20 mouse cellular contexts compared by ENCODE assay signal in the genomic region with DNA sequence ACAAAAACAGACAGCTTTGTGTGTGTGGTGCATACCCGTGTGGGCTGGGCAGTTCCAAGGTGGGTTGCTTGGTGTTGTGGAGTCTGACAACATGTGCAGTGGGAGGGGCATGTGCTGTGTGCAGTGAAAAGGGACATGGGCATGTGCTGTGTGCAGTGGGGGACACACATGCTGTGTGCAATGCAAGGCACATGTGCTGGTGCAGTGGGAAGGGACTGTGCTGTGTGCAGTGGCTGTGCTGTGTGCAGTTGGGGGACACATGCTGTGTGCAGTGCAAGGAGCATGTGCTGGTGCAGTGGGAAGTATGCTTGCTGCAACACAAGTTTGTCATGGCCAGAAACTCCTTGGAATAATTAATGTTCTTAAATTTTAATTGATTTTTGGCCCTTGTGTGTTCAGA. TPM values are rescaled to one million over a fixed set of nuclear protein-coding genes. Genes with fewer than 3 reads are reported as not detected.
DNase-seq lines count a peak whose midpoint lies in the region; ATAC-seq lines count a peak whose summit lies in the region.
"Had no signal": no experiment of that assay in that cellular context is flagged by ENCODE, and none has a peak within 500 bp of the region (broad histone marks: within the 10 kb centered on the region; RNA-seq: fewer than 3 reads in every experiment).

No protein-coding gene starts in this region.

- H3K27ac ChIP-seq in forebrain, embryonic 13.5 days = no peak overlapping the region
- no peak overlapping the region for H3K27ac ChIP-seq in forebrain, embryonic 10.5 days
- no peak overlapping the region for H3K27ac ChIP-seq in hindbrain, embryonic 12.5 days
- H3K27ac ChIP-seq in hindbrain, embryonic 13.5 days = no peak overlapping the region
- no peak overlapping the region for H3K27ac ChIP-seq in liver, embryonic 13.5 days
- H3K27ac ChIP-seq in liver, embryonic 12.5 days = no peak overlapping the region
- H3K27ac ChIP-seq: embryonic facial prominence, embryonic 12.5 days; limb, embryonic 15.5 days; stomach, embryonic 15.5 days had no signal

- no peak overlapping the region for H3K9ac ChIP-seq in forebrain, embryonic 13.5 days
- H3K9ac ChIP-seq in hindbrain, embryonic 12.5 days = no peak overlapping the region
- no peak overlapping the region for H3K9ac ChIP-seq in hindbrain, embryonic 13.5 days
- H3K9ac ChIP-seq in liver, embryonic 13.5 days = no peak overlapping the region
- no peak overlapping the region for H3K9ac ChIP-seq in liver, embryonic 12.5 days
- H3K9ac ChIP-seq: embryonic facial prominence, embryonic 12.5 days; limb, embryonic 15.5 days; stomach, embryonic 15.5 days had no signal

- no peaks in the 10 kb centered on the region for H3K9me3 ChIP-seq in forebrain, embryonic 13.5 days (replicated peaks)
- no peaks in the 10 kb centered on the region for H3K9me3 ChIP-seq in forebrain, embryonic 10.5 days
- H3K9me3 ChIP-seq in hindbrain, embryonic 12.5 days (replicated peaks) = no peaks in the 10 kb centered on the region
- H3K9me3 ChIP-seq in hindbrain, embryonic 13.5 days = no peaks in the 10 kb centered on the region
- H3K9me3 ChIP-seq in liver, embryonic 13.5 days (replicated peaks) = no peaks in the 10 kb centered on the region
- no peaks in the 10 kb centered on the region for H3K9me3 ChIP-seq in liver, embryonic 12.5 days (replicated peaks)
- H3K9me3 ChIP-seq: embryonic facial prominence, embryonic 12.5 days; limb, embryonic 15.5 days; stomach, embryonic 15.5 days had no signal

- ATAC-seq in forebrain, embryonic 13.5 days = peak; percentile 47; the same call in 1 of the 2 replicates
- peak; percentile 29; the same call in 1 of the 2 replicates for ATAC-seq in hindbrain, embryonic 12.5 days (ENCODE audit: low FRiP score)
- no peak for ATAC-seq in hindbrain, embryonic 13.5 days (ENCODE audit: low FRiP score)
- ATAC-seq in liver, embryonic 13.5 days (ENCODE audit: low read depth) = peak; percentile 63
- no peak for ATAC-seq in liver, embryonic 12.5 days
- ATAC-seq in granulocyte monocyte progenitor cell, adult 5-6 weeks (replicated peaks; ENCODE audit: poor library complexity, severe bottlenecking) = 0 out of 2 replicates have a peak, but pooled peaks have one; percentile 10
- ATAC-seq: activated CD4-positive, CD25-positive, alpha-beta regulatory T cell, adult 4 months; intestine, embryonic 16.5 days had no signal

- no peaks in the 10 kb centered on the region for H3K36me3 ChIP-seq in forebrain, embryonic 13.5 days (ENCODE audit: poor library complexity, severe bottlenecking)
- no peaks in the 10 kb centered on the region for H3K36me3 ChIP-seq in forebrain, embryonic 10.5 days (replicated peaks)
- H3K36me3 ChIP-seq in hindbrain, embryonic 12.5 days = no peaks in the 10 kb centered on the region
- H3K36me3 ChIP-seq in hindbrain, embryonic 13.5 days = no peaks in the 10 kb centered on the region
- 0 out of 2 replicates have a peak, but pooled peaks cover 3% of the 10 kb centered on the region for H3K36me3 ChIP-seq in liver, embryonic 13.5 days
- H3K36me3 ChIP-seq in liver, embryonic 12.5 days = peaks cover 4% of the 10 kb centered on the region; the same call in 1 of the 2 replicates
- H3K36me3 ChIP-seq: embryonic facial prominence, embryonic 12.5 days; limb, embryonic 15.5 days; stomach, embryonic 15.5 days had no signal

- 48% methylated on average over 1 of the region's 1 CpGs for WGBS in forebrain, embryonic 13.5 days
- whole genome bisulfite sequencing in forebrain, embryonic 10.5 days = 72% methylated on average over 1 of the region's 1 CpGs
- 69% methylated on average over 1 of the region's 1 CpGs for WGBS in hindbrain, embryonic 12.5 days
- 57% methylated on average over 1 of the region's 1 CpGs for WGBS in hindbrain, embryonic 13.5 days
- WGBS in liver, embryonic 13.5 days (ENCODE audit: insufficient replicate concordance) = 63% methylated on average over 1 of the region's 1 CpGs
- 58% methylated on average over 1 of the region's 1 CpGs for WGBS in liver, embryonic 12.5 days (ENCODE audit: insufficient replicate concordance)

- DNase-seq in forebrain, embryonic 10.5 days (ENCODE audit: extremely low spot score, low spot score) = no peak
- no peak for DNase-seq in liver, embryonic 13.5 days
- no peak for DNase-seq in cerebellum, postnatal 36 days
- DNase-seq: adrenal gland, postnatal 14 days; cerebellum, adult 9-11 months; gastrocnemius, postnatal 36 days; lung, adult 2 months; lung, postnatal 36 days; thymus, adult 18-20 months had no signal

- no peaks in the 10 kb centered on the region for H3K27me3 ChIP-seq in forebrain, embryonic 13.5 days
- H3K27me3 ChIP-seq in forebrain, embryonic 10.5 days (ENCODE audit: poor library complexity, severe bottlenecking) = no peaks in the 10 kb centered on the region
- H3K27me3 ChIP-seq in hindbrain, embryonic 12.5 days = no peaks in the 10 kb centered on the region
- no peaks in the 10 kb centered on the region for H3K27me3 ChIP-seq in hindbrain, embryonic 13.5 days
- H3K27me3 ChIP-seq in liver, embryonic 13.5 days = no peaks in the 10 kb centered on the region
- H3K27me3 ChIP-seq in liver, embryonic 12.5 days (replicated peaks) = no peaks in the 10 kb centered on the region
- H3K27me3 ChIP-seq: embryonic facial prominence, embryonic 12.5 days; limb, embryonic 15.5 days; stomach, embryonic 15.5 days had no signal

- H3K4me3 ChIP-seq in forebrain, embryonic 13.5 days = no peak overlapping the region
- H3K4me3 ChIP-seq in forebrain, embryonic 10.5 days = no peak overlapping the region
- H3K4me3 ChIP-seq in hindbrain, embryonic 12.5 days = no peak overlapping the region
- H3K4me3 ChIP-seq in hindbrain, embryonic 13.5 days = no peak overlapping the region
- no peak overlapping the region for H3K4me3 ChIP-seq in liver, embryonic 13.5 days (replicated peaks)
- no peak overlapping the region for H3K4me3 ChIP-seq in liver, embryonic 12.5 days
- H3K4me3 ChIP-seq: embryonic facial prominence, embryonic 12.5 days; limb, embryonic 15.5 days; stomach, embryonic 15.5 days had no signal

- H3K4me1 ChIP-seq in forebrain, embryonic 13.5 days = peaks cover 12% of the 10 kb centered on the region; the same call in 1 of the 2 replicates
- peaks cover 19% of the 10 kb centered on the region for H3K4me1 ChIP-seq in forebrain, embryonic 10.5 days
- H3K4me1 ChIP-seq in hindbrain, embryonic 12.5 days = no peaks in the 10 kb centered on the region
- peaks cover 5% of the 10 kb centered on the region; the same call in 1 of the 2 replicates for H3K4me1 ChIP-seq in hindbrain, embryonic 13.5 days (replicated peaks)
- peaks cover 46% of the 10 kb centered on the region for H3K4me1 ChIP-seq in liver, embryonic 13.5 days (replicated peaks)
- peaks cover 32% of the 10 kb centered on the region for H3K4me1 ChIP-seq in liver, embryonic 12.5 days
- H3K4me1 ChIP-seq: stomach, embryonic 15.5 days had no signal

- H3K4me2 ChIP-seq in forebrain, embryonic 13.5 days = no peak overlapping the region
- no peak overlapping the region for H3K4me2 ChIP-seq in hindbrain, embryonic 12.5 days (replicated peaks)
- H3K4me2 ChIP-seq in hindbrain, embryonic 13.5 days = no peak overlapping the region
- H3K4me2 ChIP-seq in liver, embryonic 13.5 days = no peak overlapping the region
- H3K4me2 ChIP-seq in liver, embryonic 12.5 days = no peak overlapping the region
- H3K4me2 ChIP-seq: embryonic facial prominence, embryonic 12.5 days; heart, embryonic 11.5 days; limb, embryonic 15.5 days; stomach, embryonic 15.5 days had no signal

RNA-seq across cellular contexts. Expression of gene Cdk6, which starts 43.8 kb away (rescaled TPM):
- 30.3 and 34.4 TPM in 2 replicates for polyA plus RNA-seq in forebrain, embryonic 13.5 days (2015; fragmentation: Nextera tagmentation; extraction: Ambion mirVana)
- 21.0 and 27.5 TPM in 2 replicates for polyA plus RNA-seq in forebrain, embryonic 10.5 days (2016; fragmentation: Nextera tagmentation; extraction: Ambion mirVana)
- 18.0 and 19.1 TPM in 2 replicates for polyA plus RNA-seq in hindbrain, embryonic 12.5 days (2016; fragmentation: Nextera tagmentation; extraction: Ambion mirVana)
- 11.8 and 12.3 TPM in 2 replicates for polyA plus RNA-seq in hindbrain, embryonic 13.5 days (2015; fragmentation: Nextera tagmentation; extraction: Ambion mirVana)
- 23.0 and 26.0 TPM in 2 replicates for polyA plus RNA-seq in liver, embryonic 13.5 days (2015; fragmentation: Nextera tagmentation; extraction: Ambion mirVana)
- 35.1 and 40.1 TPM in 2 replicates for polyA plus RNA-seq in liver, embryonic 12.5 days (2016; fragmentation: Nextera tagmentation; extraction: Ambion mirVana)
- total RNA-seq in granulocyte monocyte progenitor cell, adult 5-6 weeks (2014; fragmentation: Nextera tagmentation) = 278 and 308 TPM in 2 replicates
- 207 and 253 TPM in 2 replicates for total RNA-seq in granulocyte monocyte progenitor cell, adult 5-6 weeks (2017)

Comparison
In these comparisons a context has a peak if more than half of its experiments do, and no peak if none do; other contexts are left out.
1. ATAC-seq: peak in forebrain, embryonic 13.5 days (single experiment), hindbrain, embryonic 12.5 days (single experiment), liver, embryonic 13.5 days (single experiment) and granulocyte monocyte progenitor cell, adult 5-6 weeks (single experiment); none in hindbrain, embryonic 13.5 days (single experiment) and liver, embryonic 12.5 days (single experiment).